ENCODE assay signal across 21 mouse cellular contexts in the genomic region with DNA sequence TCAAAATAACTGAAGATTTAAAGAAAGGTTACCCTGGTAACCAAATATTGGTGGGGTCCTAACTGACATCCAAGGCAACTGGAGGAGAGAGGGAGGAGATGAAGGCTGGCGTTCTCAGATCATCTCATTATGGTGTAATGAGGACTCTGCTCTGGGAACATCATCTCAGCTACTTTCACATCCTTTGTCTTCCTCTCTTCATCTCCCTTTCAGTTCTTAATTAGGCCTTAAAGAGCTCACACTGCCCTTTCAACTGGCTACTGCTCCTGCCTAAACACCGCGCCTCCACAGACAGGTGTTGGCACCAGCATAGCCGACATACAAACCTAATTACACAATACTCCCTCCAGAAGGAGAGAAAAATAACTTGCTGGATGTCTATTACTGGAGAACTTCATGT. TPM values are rescaled to one million over a fixed set of nuclear protein-coding genes. Genes with fewer than 3 reads are reported as not detected.
DNase-seq lines count a peak whose midpoint lies in the region; ATAC-seq and TF ChIP-seq lines count a peak whose summit lies in the region.
"Had no signal": no experiment of that assay in that cellular context is flagged by ENCODE, and none has a peak within 500 bp of the region (broad histone marks: within the 10 kb centered on the region; RNA-seq: fewer than 3 reads in every experiment).

No protein-coding gene starts in this region.

- no peak for TF ChIP-seq CTCF in cerebellum, adult 2 months (IDR thresholded peaks at IDR 0.05; ENCODE audit: borderline replicate concordance, insufficient read depth, low read depth, low read length)

- H3K36me3 ChIP-seq in forebrain, embryonic 14.5 days (ENCODE audit: control insufficient read depth, insufficient read depth, low read length) = peaks cover 3% of the 10 kb centered on the region; the same call in 1 of the 2 replicates

- H3K27me3 ChIP-seq in forebrain, embryonic 14.5 days (replicated peaks; ENCODE audit: control insufficient read depth, insufficient read depth, low read length) = no peaks in the 10 kb centered on the region
- no peaks in the 10 kb centered on the region for H3K27me3 ChIP-seq in cerebellum, adult 2 months (ENCODE audit: control insufficient read depth, insufficient read depth, low read length)
- H3K27me3 ChIP-seq: heart, embryonic 13.5 days; hindbrain, embryonic 13.5 days had no signal

- H3K4me2 ChIP-seq in forebrain, embryonic 14.5 days (ENCODE audit: low read length) = no peak overlapping the region
- H3K4me2 ChIP-seq: embryonic facial prominence, embryonic 12.5 days; heart, embryonic 13.5 days; hindbrain, embryonic 13.5 days had no signal

- 7% methylated on average over 4 of the region's 4 CpGs for WGBS in forebrain, embryonic 14.5 days
- WGBS in cerebellum, adult 2 months = 72% methylated on average over 4 of the region's 4 CpGs

- peak; percentile 75; the same call in 1 of the 2 replicates for ATAC-seq in forebrain, embryonic 14.5 days
- ATAC-seq: CD4-positive, CD25-positive, alpha-beta regulatory T cell, adult 4 months; hindbrain, postnatal 0 days had no signal

- no peaks in the 10 kb centered on the region for H3K4me1 ChIP-seq in forebrain, embryonic 14.5 days (ENCODE audit: control insufficient read depth, insufficient read depth, low read length)
- H3K4me1 ChIP-seq in cerebellum, adult 2 months (ENCODE audit: control insufficient read depth, insufficient read depth, low read length) = no peaks in the 10 kb centered on the region
- H3K4me1 ChIP-seq: heart, embryonic 13.5 days; hindbrain, embryonic 13.5 days had no signal

- peak; percentile 5 for DNase-seq in embryo, embryonic 10.5 days (ENCODE audit: low spot score)
- no peak for DNase-seq in embryo, embryonic 9.5 days (ENCODE audit: extremely low spot score)
- peak; percentile 14 for DNase-seq in Muller cell, postnatal 12 days (ENCODE audit: inconsistent ontology term)
- peak; percentile 72 for DNase-seq in forebrain, embryonic 14.5 days (ENCODE audit: low spot score)
- DNase-seq in retina, postnatal 7 days (ENCODE audit: low read depth, low spot score) = peak; percentile 2
- no peak for DNase-seq in cerebellum, adult 2 months
- no peak for DNase-seq in gastrocnemius, postnatal 14 days
- DNase-seq: adrenal gland, postnatal 10 days; B cell, adult 2 months; cerebellum, adult 11-12 months; cerebellum, adult 9-11 months; cerebellum, postnatal 36 days; gastrocnemius, postnatal 10 days; kidney, adult 11 months; kidney, adult 9 months had no signal

- TF ChIP-seq POLR2A in cerebellum, adult 2 months (IDR thresholded peaks at IDR 0.05; ENCODE audit: borderline replicate concordance, insufficient read depth, low read length) = no peak

- H3K4me3 ChIP-seq in forebrain, embryonic 14.5 days (ENCODE audit: low read depth, low read length) = no peak overlapping the region
- no peak overlapping the region for H3K4me3 ChIP-seq in cerebellum, adult 2 months (replicated peaks; ENCODE audit: insufficient read depth, low read depth, low read length)
- H3K4me3 ChIP-seq: embryonic facial prominence, embryonic 12.5 days; heart, embryonic 13.5 days; hindbrain, embryonic 13.5 days had no signal

- no peaks in the 10 kb centered on the region for H3K9me3 ChIP-seq in forebrain, embryonic 14.5 days (replicated peaks; ENCODE audit: control insufficient read depth, low read length)
- H3K9me3 ChIP-seq: embryonic facial prominence, embryonic 12.5 days; G1E; heart, embryonic 13.5 days; hindbrain, embryonic 13.5 days had no signal

- H3K9ac ChIP-seq in forebrain, embryonic 14.5 days (ENCODE audit: low read length) = no peak overlapping the region
- H3K9ac ChIP-seq: embryonic facial prominence, embryonic 12.5 days; heart, embryonic 13.5 days; hindbrain, embryonic 13.5 days had no signal

- no peak overlapping the region for H3K27ac ChIP-seq in forebrain, embryonic 14.5 days (ENCODE audit: low read depth, low read length)
- no peak overlapping the region for H3K27ac ChIP-seq in cerebellum, adult 2 months (ENCODE audit: insufficient read depth, low read length)
- H3K27ac ChIP-seq: embryonic facial prominence, embryonic 12.5 days; heart, embryonic 13.5 days; hindbrain, embryonic 13.5 days; hindbrain, postnatal 0 days had no signal

- intact Hi-C loops in gastrocnemius, postnatal 14 days (cut with DNase I; ENCODE audit: low total_unique reads) = no loop called here

RNA-seq across cellular contexts. Expression of gene Rab11fip2, which starts 31.9 kb away (rescaled TPM):
- 11.6 and 13.8 TPM in 2 replicates for polyA plus RNA-seq in forebrain, embryonic 14.5 days (2014; fragmentation: Nextera tagmentation; extraction: Ambion mirVana)
- polyA plus RNA-seq in cerebellum, adult 2 months (2012; rRNA removed) = 19.9 and 21.5 TPM in 2 replicates
- total RNA-seq in gastrocnemius, postnatal 14 days (2021) = 10 to 100 TPM; 10.5 to 11.2 TPM

Comparison
In these comparisons a context has a peak if more than half of its experiments do, and no peak if none do; other contexts are left out.
1. DNase-seq: peak in embryo, embryonic 10.5 days (single experiment), Muller cell, postnatal 12 days (single experiment), forebrain, embryonic 14.5 days (single experiment) and retina, postnatal 7 days (single experiment); none in embryo, embryonic 9.5 days (single experiment), cerebellum, adult 2 months (0 of 2) and gastrocnemius, postnatal 14 days (single experiment).